Mouse (Mus musculus): ENCODE measurements at regions not wholly inside any gene's neighbourhood (a gene's known extent, or its start where the extent isn't known, plus 50 kb on each side); places are given as distances from the start of the nearest gene placed in this dataset.

DNA sequence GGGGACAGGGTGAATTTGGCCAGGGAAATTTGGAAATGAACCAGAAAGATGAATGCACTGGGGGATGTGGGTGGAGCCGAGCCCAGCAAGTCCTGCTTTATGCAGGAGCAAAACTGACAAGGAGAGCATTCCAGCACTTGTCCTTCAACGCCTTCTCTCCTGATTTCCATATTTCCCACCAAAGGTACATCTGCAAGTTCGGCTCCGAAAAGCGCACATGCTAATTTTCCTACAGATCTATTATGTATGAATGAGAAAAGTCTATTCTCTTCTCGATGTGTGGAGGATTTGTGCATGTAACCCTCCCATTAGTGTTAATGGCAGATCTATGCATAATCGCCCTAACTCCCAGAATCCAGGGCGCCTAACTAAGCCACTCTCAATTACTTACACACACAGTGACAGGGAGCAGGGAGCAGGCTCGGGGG, 190.8 kb downstream of the Zfp326 start:
- 86% methylated on average over 9 of the region's 9 CpGs for WGBS
- H3K9ac ChIP-seq (ENCODE audit: low read depth, low read length): no peak overlapping the region
- H3K4me1 ChIP-seq (replicated peaks; ENCODE audit: insufficient read depth, low read length): no peaks in the 10 kb centered on the region
- H3K9me3 ChIP-seq (replicated peaks; ENCODE audit: low read length): no peaks in the 10 kb centered on the region
- H3K4me2 ChIP-seq (ENCODE audit: low read length): no peak overlapping the region
- no peak overlapping the region for H3K27ac ChIP-seq
- no peaks in the 10 kb centered on the region for H3K36me3 ChIP-seq (ENCODE audit: insufficient read depth, low read length)
- ATAC-seq (replicated peaks; ENCODE audit: low FRiP score, low read depth): no peak
- no peak for TF ChIP-seq CTCF (IDR thresholded peaks at IDR 0.05; ENCODE audit: low read depth)
- H3K27me3 ChIP-seq (ENCODE audit: insufficient read depth, low read length): no peaks in the 10 kb centered on the region
- H3K4me3 ChIP-seq (replicated peaks; ENCODE audit: low read depth, low read length): no peak overlapping the region
- DNase-seq (ENCODE audit: low spot score): no peak

DNA sequence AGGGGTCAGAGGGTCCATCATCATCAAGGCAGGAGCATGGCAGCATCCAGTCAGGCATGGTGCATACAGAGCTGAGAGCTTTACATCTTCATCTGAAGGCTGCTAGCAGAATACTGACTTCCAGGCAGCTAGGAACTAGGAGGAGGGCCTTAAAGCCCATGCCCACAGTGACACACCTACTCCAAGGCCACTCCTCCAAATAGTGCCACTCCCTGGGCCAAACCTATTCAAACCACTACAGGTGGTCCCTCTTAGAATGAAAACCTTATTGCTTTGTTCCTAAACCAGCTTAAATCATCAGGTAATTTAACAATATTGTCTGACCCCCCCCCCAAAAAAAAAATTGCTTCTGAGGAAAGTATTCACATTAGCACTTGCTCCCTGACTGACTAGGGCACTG, 190.3 kb downstream of the Zfp326 start:
- no peak for DNase-seq (ENCODE audit: low spot score)
- H3K4me2 ChIP-seq (ENCODE audit: low read length): no peak overlapping the region
- no peaks in the 10 kb centered on the region for H3K4me1 ChIP-seq (replicated peaks; ENCODE audit: insufficient read depth, low read length)
- H3K9ac ChIP-seq (ENCODE audit: low read depth, low read length): no peak overlapping the region
- no peaks in the 10 kb centered on the region for H3K27me3 ChIP-seq (ENCODE audit: insufficient read depth, low read length)
- no peak for TF ChIP-seq CTCF (IDR thresholded peaks at IDR 0.05; ENCODE audit: low read depth)
- no peak overlapping the region for H3K27ac ChIP-seq
- no peak overlapping the region for H3K4me3 ChIP-seq (replicated peaks; ENCODE audit: low read depth, low read length)
- H3K36me3 ChIP-seq (ENCODE audit: insufficient read depth, low read length): no peaks in the 10 kb centered on the region
- H3K9me3 ChIP-seq (replicated peaks; ENCODE audit: low read length): no peaks in the 10 kb centered on the region
- no peak for ATAC-seq (replicated peaks; ENCODE audit: low FRiP score, low read depth)

DNA sequence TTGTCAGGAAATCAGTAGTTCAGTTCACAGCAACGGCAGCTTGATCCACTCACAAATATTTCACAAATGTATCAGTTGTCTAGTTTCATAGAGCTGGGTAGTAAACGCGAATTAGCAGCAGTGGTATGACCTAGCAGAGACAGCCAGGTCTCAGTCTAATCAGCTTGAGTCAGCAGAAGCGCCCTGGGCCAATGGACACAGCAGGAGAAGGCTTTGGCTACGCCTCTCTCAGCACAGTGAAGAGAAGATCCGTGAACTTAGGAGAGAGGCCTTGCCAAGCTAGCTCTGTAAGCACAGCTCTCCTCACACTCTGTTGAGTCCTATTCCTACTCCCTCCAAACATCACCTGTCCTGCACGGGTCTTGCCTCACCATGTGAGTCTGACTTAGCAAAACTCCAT, 188.0 kb downstream of the Zfp326 start:
- Histone ChIP-seq H3K9me3 (replicated peaks; ENCODE audit: low read length) (no peaks in the 10 kb centered on the region), H3K4me3 (replicated peaks; ENCODE audit: low read depth, low read length) (no peak overlapping the region), H3K27ac (no peak overlapping the region), H3K36me3 (ENCODE audit: insufficient read depth, low read length) (no peaks in the 10 kb centered on the region), H3K27me3 (ENCODE audit: insufficient read depth, low read length) (no peaks in the 10 kb centered on the region), H3K4me1 (replicated peaks; ENCODE audit: insufficient read depth, low read length) (no peaks in the 10 kb centered on the region), H3K9ac (ENCODE audit: low read depth, low read length) (no peak overlapping the region), H3K4me2 (ENCODE audit: low read length) (no peak overlapping the region)
- ATAC-seq (replicated peaks; ENCODE audit: low FRiP score, low read depth) (no peak), DNase-seq (ENCODE audit: low spot score) (peak; percentile 30)
- WGBS: 81% methylated on average over 7 of the region's 7 CpGs
- TF ChIP-seq CTCF (IDR thresholded peaks at IDR 0.05; ENCODE audit: low read depth): no peak

DNA sequence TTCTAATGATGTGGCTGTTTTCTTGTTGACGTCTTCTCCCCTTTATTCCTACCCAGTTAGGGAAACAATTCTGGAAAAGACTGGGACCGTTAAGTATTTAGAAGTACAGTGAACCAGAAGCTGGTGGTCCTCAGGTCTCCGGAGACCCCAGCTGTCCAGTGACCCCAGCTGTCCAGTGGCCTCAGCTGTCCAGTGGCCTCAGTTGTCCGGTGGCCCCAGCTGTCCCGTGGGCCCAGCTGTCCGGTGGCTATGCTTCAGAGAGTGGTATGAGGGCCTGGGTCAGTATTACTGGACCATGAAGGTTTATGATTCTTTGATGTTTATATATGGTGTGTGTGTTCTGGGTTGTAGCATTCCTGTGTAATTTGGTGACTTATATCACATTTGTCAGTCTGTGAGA, 186.6 kb downstream of the Zfp326 start:
- Histone ChIP-seq H3K27me3 (ENCODE audit: insufficient read depth, low read length) (no peaks in the 10 kb centered on the region), H3K36me3 (ENCODE audit: insufficient read depth, low read length) (no peaks in the 10 kb centered on the region), H3K4me2 (ENCODE audit: low read length) (no peak overlapping the region), H3K27ac (no peak overlapping the region), H3K4me3 (replicated peaks; ENCODE audit: low read depth, low read length) (no peak overlapping the region), H3K9me3 (replicated peaks; ENCODE audit: low read length) (no peaks in the 10 kb centered on the region), H3K9ac (ENCODE audit: low read depth, low read length) (no peak overlapping the region), H3K4me1 (replicated peaks; ENCODE audit: insufficient read depth, low read length) (no peaks in the 10 kb centered on the region)
- 50% methylated on average over 6 of the region's 6 CpGs for WGBS
- ATAC-seq (replicated peaks; ENCODE audit: low FRiP score, low read depth): no peak
- no peak for TF ChIP-seq CTCF (IDR thresholded peaks at IDR 0.05; ENCODE audit: low read depth)
- no peak for DNase-seq (ENCODE audit: low spot score)

DNA sequence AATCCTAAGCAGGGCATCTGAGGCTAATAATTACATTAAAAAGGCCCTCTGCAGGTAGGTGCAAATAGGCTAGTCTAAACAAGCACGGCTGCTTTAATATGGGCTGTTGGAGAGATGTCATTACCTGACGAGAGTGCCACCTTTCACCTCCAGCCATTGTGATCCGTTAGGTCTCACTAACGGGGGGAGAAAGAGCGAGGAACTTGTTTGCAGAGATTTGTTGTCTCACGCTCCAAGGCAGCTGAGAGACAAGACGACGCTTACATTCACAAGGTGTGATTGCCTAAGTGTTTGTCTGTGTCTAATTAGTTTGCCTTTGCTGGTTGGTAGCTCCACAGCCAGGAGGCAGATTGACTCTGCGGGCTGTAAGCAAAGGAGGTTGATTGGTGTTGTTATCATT, 180.3 kb downstream of the Zfp326 start:
- ATAC-seq (replicated peaks; ENCODE audit: low FRiP score, low read depth) (no peak), DNase-seq (ENCODE audit: low spot score) (no peak)
- Histone ChIP-seq H3K4me2 (ENCODE audit: low read length) (no peak overlapping the region), H3K27ac (no peak overlapping the region), H3K36me3 (ENCODE audit: insufficient read depth, low read length) (no peaks in the 10 kb centered on the region), H3K4me1 (replicated peaks; ENCODE audit: insufficient read depth, low read length) (no peaks in the 10 kb centered on the region), H3K4me3 (replicated peaks; ENCODE audit: low read depth, low read length) (no peak overlapping the region), H3K9ac (ENCODE audit: low read depth, low read length) (no peak overlapping the region), H3K27me3 (ENCODE audit: insufficient read depth, low read length) (no peaks in the 10 kb centered on the region), H3K9me3 (replicated peaks; ENCODE audit: low read length) (no peaks in the 10 kb centered on the region)
- no peak for TF ChIP-seq CTCF (IDR thresholded peaks at IDR 0.05; ENCODE audit: low read depth)
- WGBS: 12% methylated on average over 9 of the region's 9 CpGs

DNA sequence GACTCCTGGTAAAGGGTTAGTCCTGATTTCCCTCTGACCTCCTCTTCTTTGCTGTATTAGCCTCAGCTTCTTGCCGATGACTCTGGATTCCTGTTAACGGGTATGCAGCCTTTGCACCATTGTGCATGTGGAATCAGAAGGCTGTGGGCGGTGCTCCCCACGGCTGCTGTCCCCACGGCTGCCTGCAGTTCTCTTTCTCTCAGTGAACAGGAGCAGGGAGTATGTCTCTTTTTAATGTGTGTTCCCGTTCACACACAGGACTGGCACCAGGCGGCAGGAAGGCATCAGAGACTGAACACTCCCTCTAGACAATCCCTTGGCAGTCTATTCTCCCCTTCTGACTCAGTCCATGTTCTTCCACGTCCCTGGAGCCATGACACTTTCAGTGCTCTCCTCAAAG, 178.9 kb downstream of the Zfp326 start:
- no peak for TF ChIP-seq CTCF (IDR thresholded peaks at IDR 0.05; ENCODE audit: low read depth)
- Histone ChIP-seq H3K27me3 (ENCODE audit: insufficient read depth, low read length) (no peaks in the 10 kb centered on the region), H3K9ac (ENCODE audit: low read depth, low read length) (no peak overlapping the region), H3K36me3 (ENCODE audit: insufficient read depth, low read length) (no peaks in the 10 kb centered on the region), H3K4me1 (replicated peaks; ENCODE audit: insufficient read depth, low read length) (no peaks in the 10 kb centered on the region), H3K4me2 (ENCODE audit: low read length) (no peak overlapping the region), H3K9me3 (replicated peaks; ENCODE audit: low read length) (no peaks in the 10 kb centered on the region), H3K27ac (no peak overlapping the region), H3K4me3 (replicated peaks; ENCODE audit: low read depth, low read length) (no peak overlapping the region)
- ATAC-seq (replicated peaks; ENCODE audit: low FRiP score, low read depth) (no peak), DNase-seq (ENCODE audit: low spot score) (no peak)
- WGBS: 41% methylated on average over 8 of the region's 8 CpGs

DNA sequence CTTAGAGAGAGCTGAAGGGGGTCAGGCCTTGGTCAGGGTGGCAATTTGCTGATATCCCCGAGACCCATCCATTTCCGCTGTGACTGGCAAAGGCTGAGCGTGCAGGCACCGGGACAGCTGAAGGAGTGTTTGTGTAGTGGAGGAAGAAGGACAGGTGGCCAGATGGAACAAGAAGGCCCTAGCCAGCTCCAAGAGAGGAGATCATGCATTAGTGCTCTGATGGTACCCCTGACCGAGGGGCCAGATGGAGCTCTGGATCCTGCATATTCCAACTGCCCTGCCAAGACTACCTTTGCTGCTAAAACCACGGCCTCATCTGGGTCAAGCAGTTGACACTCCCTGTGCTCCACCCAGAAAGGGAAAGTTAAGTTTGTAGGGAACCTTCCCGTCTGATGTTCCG, 174.7 kb downstream of the Zfp326 start:
- H3K4me3 ChIP-seq (replicated peaks; ENCODE audit: low read depth, low read length): no peak overlapping the region
- no peaks in the 10 kb centered on the region for H3K4me1 ChIP-seq (replicated peaks; ENCODE audit: insufficient read depth, low read length)
- H3K9ac ChIP-seq (ENCODE audit: low read depth, low read length): no peak overlapping the region
- no peak for TF ChIP-seq CTCF (IDR thresholded peaks at IDR 0.05; ENCODE audit: low read depth)
- no peaks in the 10 kb centered on the region for H3K27me3 ChIP-seq (ENCODE audit: insufficient read depth, low read length)
- H3K9me3 ChIP-seq (replicated peaks; ENCODE audit: low read length): no peaks in the 10 kb centered on the region
- DNase-seq (ENCODE audit: low spot score) (no peak), ATAC-seq (replicated peaks; ENCODE audit: low FRiP score, low read depth) (no peak)
- no peaks in the 10 kb centered on the region for H3K36me3 ChIP-seq (ENCODE audit: insufficient read depth, low read length)
- WGBS: 93% methylated on average over 8 of the region's 8 CpGs
- H3K4me2 ChIP-seq (ENCODE audit: low read length): no peak overlapping the region
- H3K27ac ChIP-seq: no peak overlapping the region
